Mouse (Mus musculus): ENCODE measurements around the gene Poll. TPM values are rescaled to one million over a fixed set of nuclear protein-coding genes. Genes with fewer than 3 reads are reported as not detected.

The Poll gene
- polyA plus RNA-seq, 1 experiment from 2014 or later: 8.7 TPM

DNA sequence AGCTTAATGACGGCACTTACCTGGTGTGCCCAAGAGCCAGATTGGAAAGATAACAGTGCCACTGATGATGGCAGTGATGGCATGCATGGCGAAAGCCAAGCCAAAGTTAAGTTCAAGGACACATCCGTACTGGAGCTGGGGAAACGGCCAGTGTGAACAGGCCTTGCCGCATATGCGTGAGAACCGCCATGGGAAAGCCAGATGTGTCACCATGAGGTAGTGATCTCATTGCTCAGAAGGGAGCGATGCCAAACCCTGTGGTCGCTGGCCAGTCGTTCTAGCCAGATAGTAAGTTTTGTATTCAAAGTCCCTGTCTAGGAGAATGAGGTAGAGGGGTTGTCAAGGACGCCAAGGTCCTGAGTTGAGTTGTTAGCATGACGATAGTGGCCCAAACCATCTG lies 44.1 kb downstream of the Poll start:
- H3K4me1 ChIP-seq (ENCODE audit: insufficient read depth, low read depth, low read length): no peaks in the 10 kb centered on the region
- no peak overlapping the region for H3K4me2 ChIP-seq (replicated peaks; ENCODE audit: low read depth, low read length)
- H3K27me3 ChIP-seq (replicated peaks; ENCODE audit: insufficient read depth, low read length): no peaks in the 10 kb centered on the region
- no peak overlapping the region for H3K4me3 ChIP-seq (ENCODE audit: low read depth, low read length)
- ATAC-seq (no peak), DNase-seq (ENCODE audit: low spot score) (no peak)
- no peak overlapping the region for H3K27ac ChIP-seq (ENCODE audit: low read length)
- 92% methylated on average over 12 of the region's 12 CpGs for WGBS
- TF ChIP-seq CTCF (IDR thresholded peaks at IDR 0.05): no peak
- no peak for TF ChIP-seq EP300 (IDR thresholded peaks at IDR 0.05)
- H3K9me3 ChIP-seq (ENCODE audit: low read length): no peaks in the 10 kb centered on the region
- H3K9ac ChIP-seq (replicated peaks; ENCODE audit: low read depth): no peak overlapping the region
- no peaks in the 10 kb centered on the region; the same call in 1 of the 2 replicates for H3K36me3 ChIP-seq (ENCODE audit: insufficient read depth, low read length)

DNA sequence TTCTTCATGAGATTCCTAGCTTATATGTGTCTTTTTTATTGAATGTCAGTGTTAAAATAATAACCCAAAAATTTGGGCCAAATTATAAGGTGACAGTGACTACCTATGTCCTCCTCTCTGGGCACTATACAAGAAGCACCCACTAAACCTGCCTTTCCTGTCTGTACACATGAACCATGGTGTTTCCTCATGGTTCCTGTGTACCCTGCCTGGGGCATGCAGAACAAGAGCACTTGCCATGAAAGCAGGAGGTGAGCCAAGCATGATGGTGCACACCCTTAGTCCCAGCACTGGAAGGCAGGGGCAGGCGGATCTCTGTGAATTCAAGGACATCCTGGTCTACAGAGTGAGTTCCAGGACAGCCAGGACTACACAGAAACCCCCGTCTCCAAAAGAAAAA lies 45.0 kb downstream of the Poll start:
- no peak for TF ChIP-seq CTCF (IDR thresholded peaks at IDR 0.05)
- no peak for TF ChIP-seq EP300 (IDR thresholded peaks at IDR 0.05)
- H3K27ac ChIP-seq (ENCODE audit: low read length): no peak overlapping the region
- H3K9ac ChIP-seq (replicated peaks; ENCODE audit: low read depth): no peak overlapping the region
- WGBS: 78% methylated on average over 2 of the region's 2 CpGs
- H3K4me1 ChIP-seq (ENCODE audit: insufficient read depth, low read depth, low read length): no peaks in the 10 kb centered on the region
- H3K4me2 ChIP-seq (replicated peaks; ENCODE audit: low read depth, low read length): no peak overlapping the region
- DNase-seq (ENCODE audit: low spot score): no peak
- H3K36me3 ChIP-seq (ENCODE audit: insufficient read depth, low read length): no peaks in the 10 kb centered on the region; the same call in 1 of the 2 replicates
- ATAC-seq: no peak
- H3K9me3 ChIP-seq (ENCODE audit: low read length): no peaks in the 10 kb centered on the region
- H3K4me3 ChIP-seq (ENCODE audit: low read depth, low read length): no peak overlapping the region
- no peaks in the 10 kb centered on the region for H3K27me3 ChIP-seq (replicated peaks; ENCODE audit: insufficient read depth, low read length)

DNA sequence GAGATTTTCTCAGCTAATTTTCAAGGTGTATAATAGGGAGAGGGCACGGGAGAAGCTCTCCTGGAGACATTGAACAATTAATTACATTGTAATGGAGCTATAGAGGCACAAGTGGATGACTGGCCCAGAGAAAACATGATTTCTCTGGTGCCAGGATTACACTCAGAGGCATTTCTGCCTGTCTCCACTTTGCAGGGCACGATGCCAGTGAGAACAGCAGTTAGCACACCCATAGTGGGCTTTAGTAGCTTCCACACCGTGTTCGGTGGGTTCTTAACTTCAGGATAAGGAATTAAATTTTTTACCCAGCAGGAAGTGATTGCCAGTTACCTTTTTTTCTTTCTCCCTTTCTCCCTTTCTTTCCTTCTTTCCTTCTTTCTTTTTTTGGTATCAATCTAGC lies 48.9 kb downstream of the Poll start:
- H3K27me3 ChIP-seq (replicated peaks; ENCODE audit: insufficient read depth, low read length): no peaks in the 10 kb centered on the region
- H3K4me2 ChIP-seq (replicated peaks; ENCODE audit: low read depth, low read length): no peak overlapping the region
- no peak overlapping the region for H3K27ac ChIP-seq (ENCODE audit: low read length)
- ATAC-seq (no peak), DNase-seq (ENCODE audit: low spot score) (no peak)
- no peak overlapping the region for H3K9ac ChIP-seq (replicated peaks; ENCODE audit: low read depth)
- H3K36me3 ChIP-seq (ENCODE audit: insufficient read depth, low read length): no peaks in the 10 kb centered on the region; the same call in 1 of the 2 replicates
- 82% methylated on average over 4 of the region's 4 CpGs for WGBS
- no peaks in the 10 kb centered on the region for H3K9me3 ChIP-seq (ENCODE audit: low read length)
- TF ChIP-seq CTCF (IDR thresholded peaks at IDR 0.05): no peak
- no peak for TF ChIP-seq EP300 (IDR thresholded peaks at IDR 0.05)
- no peak overlapping the region for H3K4me3 ChIP-seq (ENCODE audit: low read depth, low read length)
- H3K4me1 ChIP-seq (ENCODE audit: insufficient read depth, low read depth, low read length): no peaks in the 10 kb centered on the region

DNA sequence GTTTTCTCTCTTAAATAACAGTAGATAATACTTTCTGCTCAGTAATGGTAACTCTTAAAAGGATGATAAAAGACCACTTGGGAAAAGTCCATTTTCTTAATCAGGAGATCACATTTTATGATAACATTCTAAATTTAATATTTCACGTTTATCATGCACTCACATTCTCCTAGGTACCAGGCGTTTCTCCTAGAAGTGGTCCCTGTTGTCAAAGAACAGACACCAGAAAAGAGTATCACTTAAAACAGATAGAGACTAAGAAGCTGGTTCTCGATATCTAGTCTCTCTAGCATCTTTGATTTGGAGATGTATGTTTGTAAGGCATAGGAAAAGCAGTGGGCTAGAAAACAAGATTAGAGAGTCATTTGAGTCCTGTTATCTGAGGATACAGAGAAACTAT lies 49.7 kb downstream of the Poll start:
- Histone ChIP-seq H3K27me3 (replicated peaks; ENCODE audit: insufficient read depth, low read length) (no peaks in the 10 kb centered on the region), H3K4me2 (replicated peaks; ENCODE audit: low read depth, low read length) (no peak overlapping the region), H3K9ac (replicated peaks; ENCODE audit: low read depth) (no peak overlapping the region), H3K4me1 (ENCODE audit: insufficient read depth, low read depth, low read length) (no peaks in the 10 kb centered on the region), H3K9me3 (ENCODE audit: low read length) (no peaks in the 10 kb centered on the region), H3K27ac (ENCODE audit: low read length) (no peak overlapping the region), H3K4me3 (ENCODE audit: low read depth, low read length) (no peak overlapping the region), H3K36me3 (ENCODE audit: insufficient read depth, low read length) (no peaks in the 10 kb centered on the region; the same call in 1 of the 2 replicates)
- WGBS: 80% methylated on average over 3 of the region's 3 CpGs
- ATAC-seq (no peak), DNase-seq (ENCODE audit: low spot score) (no peak)
- no peak for TF ChIP-seq CTCF (IDR thresholded peaks at IDR 0.05)
- TF ChIP-seq EP300 (IDR thresholded peaks at IDR 0.05): no peak

DNA sequence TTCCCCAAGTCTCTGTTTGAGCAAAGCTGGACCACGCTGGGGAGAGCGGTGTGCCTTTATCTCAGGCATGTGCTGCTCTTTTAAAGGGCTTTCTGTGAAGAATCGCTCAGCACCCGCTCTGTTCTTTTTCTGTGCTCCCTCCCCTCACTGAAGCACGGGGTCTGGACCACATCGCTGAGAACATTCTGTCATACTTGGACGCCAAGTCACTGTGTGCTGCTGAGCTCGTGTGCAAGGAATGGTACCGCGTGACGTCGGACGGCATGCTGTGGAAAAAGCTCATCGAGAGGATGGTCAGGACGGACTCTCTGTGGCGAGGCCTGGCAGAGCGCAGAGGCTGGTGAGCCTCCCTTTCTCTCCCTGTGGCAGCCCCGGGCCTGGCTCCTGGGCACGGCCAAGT lies 52.8 kb downstream of the Poll start:
- 77% methylated on average over 19 of the region's 19 CpGs for WGBS
- Histone ChIP-seq H3K9ac (replicated peaks; ENCODE audit: low read depth) (no peak overlapping the region), H3K4me3 (ENCODE audit: low read depth, low read length) (no peak overlapping the region), H3K9me3 (ENCODE audit: low read length) (no peaks in the 10 kb centered on the region), H3K4me2 (replicated peaks; ENCODE audit: low read depth, low read length) (no peak overlapping the region), H3K4me1 (ENCODE audit: insufficient read depth, low read depth, low read length) (no peaks in the 10 kb centered on the region), H3K36me3 (ENCODE audit: insufficient read depth, low read length) (no peaks in the 10 kb centered on the region), H3K27ac (ENCODE audit: low read length) (no peak overlapping the region), H3K27me3 (replicated peaks; ENCODE audit: insufficient read depth, low read length) (no peaks in the 10 kb centered on the region)
- no peak for ATAC-seq
- no peak for TF ChIP-seq EP300 (IDR thresholded peaks at IDR 0.05)
- no peak for TF ChIP-seq CTCF (IDR thresholded peaks at IDR 0.05)
- no peak for DNase-seq (ENCODE audit: low spot score)

DNA sequence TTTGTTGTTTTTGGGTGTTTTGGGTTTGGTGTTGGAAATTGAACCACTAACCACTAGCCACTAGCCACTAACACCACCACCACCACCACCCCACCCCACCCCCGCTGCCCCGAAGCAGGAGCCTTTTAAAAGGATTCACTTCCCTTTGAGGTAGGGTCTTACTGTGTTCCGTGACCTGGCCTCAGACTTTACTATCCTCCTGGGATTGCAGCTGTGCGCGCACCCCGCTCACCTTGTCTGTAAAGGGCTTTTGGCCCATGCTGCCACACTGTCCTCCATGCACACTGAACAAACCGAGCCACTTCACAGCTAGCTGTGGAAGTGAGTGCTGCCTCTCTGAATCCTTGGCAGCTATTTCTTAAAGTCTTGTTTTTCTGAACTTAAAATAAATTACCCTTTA lies 54.9 kb downstream of the Poll start:
- no peak overlapping the region for H3K27ac ChIP-seq (ENCODE audit: low read length)
- no peaks in the 10 kb centered on the region for H3K4me1 ChIP-seq (ENCODE audit: insufficient read depth, low read depth, low read length)
- H3K4me3 ChIP-seq (ENCODE audit: low read depth, low read length): no peak overlapping the region
- no peak overlapping the region for H3K4me2 ChIP-seq (replicated peaks; ENCODE audit: low read depth, low read length)
- H3K9ac ChIP-seq (replicated peaks; ENCODE audit: low read depth): no peak overlapping the region
- no peaks in the 10 kb centered on the region for H3K9me3 ChIP-seq (ENCODE audit: low read length)
- DNase-seq (ENCODE audit: low spot score) (no peak), ATAC-seq (no peak)
- no peaks in the 10 kb centered on the region for H3K27me3 ChIP-seq (replicated peaks; ENCODE audit: insufficient read depth, low read length)
- H3K36me3 ChIP-seq (ENCODE audit: insufficient read depth, low read length): no peaks in the 10 kb centered on the region
- 84% methylated on average over 7 of the region's 7 CpGs for WGBS
- TF ChIP-seq CTCF (IDR thresholded peaks at IDR 0.05) (no peak), EP300 (IDR thresholded peaks at IDR 0.05) (no peak)

Other genes starting within 250 kb of the Poll start
- gene Btrc, start 196.8 kb downstream of the Poll start, polyA plus RNA-seq (2015; fragmentation: Nextera tagmentation; extraction: Ambion mirVana): 20.7 and 25.6 TPM in 2 replicates
- 40.1 and 44.2 TPM in 2 replicates for gene Gm17018, start 84 bp upstream of the Poll start, polyA plus RNA-seq (2015; fragmentation: Nextera tagmentation; extraction: Ambion mirVana)
- 2.9 and 4.6 TPM in 2 replicates for gene Fbxw4, start 99.8 kb upstream of the Poll start, polyA plus RNA-seq (2015; fragmentation: Nextera tagmentation; extraction: Ambion mirVana)
- not detected in 2 replicates for gene Fgf8, start 182.4 kb upstream of the Poll start, polyA plus RNA-seq (2015; fragmentation: Nextera tagmentation; extraction: Ambion mirVana)
- 7.7 and 8.1 TPM in 2 replicates for gene Npm3, start 189.1 kb upstream of the Poll start, polyA plus RNA-seq (2015; fragmentation: Nextera tagmentation; extraction: Ambion mirVana)
- 26.4 and 33.9 TPM in 2 replicates for gene Mgea5, start 223.3 kb upstream of the Poll start, polyA plus RNA-seq (2015; fragmentation: Nextera tagmentation; extraction: Ambion mirVana)